Mouse (Mus musculus) stomach, embryonic 15.5 days (tissue): ENCODE results near the gene Fam208a. TPM values are rescaled to one million over a fixed set of nuclear protein-coding genes. Genes with fewer than 3 reads are reported as not detected.

Source experiments
- ATAC-seq: fragments of 200-750 bp; cut with Nextera tagmentation; 2 replicates; pipeline ENCODE4 v1.8.0; 2017; ENCODE audit warnings: low read depth, moderate number of reproducible peaks, moderate TSS enrichment; ENCODE audit not compliant: insufficient read depth, low FRiP score
- H3K27ac ChIP-seq: fragments of 300-500 bp; sonication (generic); 2 replicates; pipeline ENCODE4 v1.5.1; 2015; ENCODE audit warnings: mild to moderate bottlenecking, inconsistent platforms
- H3K27me3 ChIP-seq: fragments of 300-500 bp; sonication (generic); replicated peaks from 2 replicates; pipeline ENCODE4 v1.6.1; 2015; ENCODE audit warnings: inconsistent platforms
- H3K36me3 ChIP-seq: fragments of 300-500 bp; sonication (generic); 2 replicates; pipeline ENCODE4 v1.6.1; 2015; ENCODE audit warnings: inconsistent platforms
- H3K4me1 ChIP-seq: fragments of 300-500 bp; sonication (generic); 2 replicates; pipeline ENCODE4 v1.6.1; 2015; ENCODE audit warnings: inconsistent platforms
- H3K4me2 ChIP-seq: fragments of 300-500 bp; sonication (generic); 2 replicates; pipeline ENCODE4 v1.6.1; 2015; ENCODE audit warnings: mild to moderate bottlenecking, inconsistent platforms
- H3K4me3 ChIP-seq: fragments of 300-500 bp; sonication (generic); replicated peaks from 2 replicates; pipeline ENCODE4 v1.5.1; 2015; ENCODE audit warnings: inconsistent platforms
- H3K9ac ChIP-seq: fragments of 300-500 bp; sonication (generic); 2 replicates; pipeline ENCODE4 v1.6.1; 2015; ENCODE audit warnings: inconsistent platforms
- H3K9me3 ChIP-seq: fragments of 300-500 bp; sonication (generic); 2 replicates; pipeline ENCODE4 v1.6.1; 2016; ENCODE audit warnings: inconsistent platforms
- WGBS: fragments of 180-500 bp; shearing (Covaris S2); methylation state at CpG from one replicate; pipeline ENCODE4 v1.1.7; 2015; 5-methylcytosine and 5-hydroxymethylcytosine counted together
- polyA plus RNA-seq: library from polyadenylated mRNA; unstranded; fragments of >200 nt; fragmentation: Nextera tagmentation; extraction: Ambion mirVana; gene quantifications from 2 replicates; pipeline ENCODE4 v1.2.1, GENCODE M21; 2015

Fam208a gene
- polyA plus RNA-seq, 1 experiment from 2014 or later: 14.3 TPM

- Histone ChIP-seq H3K36me3 (0 out of 2 replicates have a peak, but pooled peaks cover 4% of the 10 kb centered on the region), H3K4me1 (peaks cover 2% of the 10 kb centered on the region; the same call in 1 of the 2 replicates), H3K9ac (no peak overlapping the region), H3K27ac (no peak overlapping the region), H3K4me2 (no peak overlapping the region), H3K27me3 (no peaks in the 10 kb centered on the region), H3K4me3 (no peak overlapping the region), H3K9me3 (no peaks in the 10 kb centered on the region)
- 79% methylated on average over 6 of the region's 6 CpGs for WGBS
- ATAC-seq: no peak
Observed at GRCm38 (mm10) chr14:27397526-27397925, 31.1 kb upstream of the Fam208a start.

GRCm38 (mm10) chr14:27400495-27400894 lies 28.1 kb upstream of the Fam208a start:
- Histone ChIP-seq H3K4me1 (peaks cover 2% of the 10 kb centered on the region; the same call in 1 of the 2 replicates), H3K27me3 (no peaks in the 10 kb centered on the region), H3K36me3 (no peaks in the 10 kb centered on the region), H3K9me3 (no peaks in the 10 kb centered on the region), H3K27ac (no peak overlapping the region), H3K9ac (no peak overlapping the region), H3K4me2 (no peak overlapping the region), H3K4me3 (no peak overlapping the region)
- peak; percentile 60; the same call in 1 of the 2 replicates for ATAC-seq
- WGBS: 59% methylated on average over 6 of the region's 6 CpGs

GRCm38 (mm10) chr14:27401717-27402278 lies 26.8 kb upstream of the Fam208a start:
- H3K27ac ChIP-seq: no peak overlapping the region
- 65% methylated on average over 12 of the region's 12 CpGs for WGBS
- H3K4me2 ChIP-seq: no peak overlapping the region
- H3K9ac ChIP-seq: no peak overlapping the region
- no peaks in the 10 kb centered on the region for H3K27me3 ChIP-seq
- no peaks in the 10 kb centered on the region for H3K36me3 ChIP-seq
- no peaks in the 10 kb centered on the region for H3K9me3 ChIP-seq
- H3K4me3 ChIP-seq: no peak overlapping the region
- ATAC-seq: no peak
- peaks cover 2% of the 10 kb centered on the region; the same call in 1 of the 2 replicates for H3K4me1 ChIP-seq

DNA sequence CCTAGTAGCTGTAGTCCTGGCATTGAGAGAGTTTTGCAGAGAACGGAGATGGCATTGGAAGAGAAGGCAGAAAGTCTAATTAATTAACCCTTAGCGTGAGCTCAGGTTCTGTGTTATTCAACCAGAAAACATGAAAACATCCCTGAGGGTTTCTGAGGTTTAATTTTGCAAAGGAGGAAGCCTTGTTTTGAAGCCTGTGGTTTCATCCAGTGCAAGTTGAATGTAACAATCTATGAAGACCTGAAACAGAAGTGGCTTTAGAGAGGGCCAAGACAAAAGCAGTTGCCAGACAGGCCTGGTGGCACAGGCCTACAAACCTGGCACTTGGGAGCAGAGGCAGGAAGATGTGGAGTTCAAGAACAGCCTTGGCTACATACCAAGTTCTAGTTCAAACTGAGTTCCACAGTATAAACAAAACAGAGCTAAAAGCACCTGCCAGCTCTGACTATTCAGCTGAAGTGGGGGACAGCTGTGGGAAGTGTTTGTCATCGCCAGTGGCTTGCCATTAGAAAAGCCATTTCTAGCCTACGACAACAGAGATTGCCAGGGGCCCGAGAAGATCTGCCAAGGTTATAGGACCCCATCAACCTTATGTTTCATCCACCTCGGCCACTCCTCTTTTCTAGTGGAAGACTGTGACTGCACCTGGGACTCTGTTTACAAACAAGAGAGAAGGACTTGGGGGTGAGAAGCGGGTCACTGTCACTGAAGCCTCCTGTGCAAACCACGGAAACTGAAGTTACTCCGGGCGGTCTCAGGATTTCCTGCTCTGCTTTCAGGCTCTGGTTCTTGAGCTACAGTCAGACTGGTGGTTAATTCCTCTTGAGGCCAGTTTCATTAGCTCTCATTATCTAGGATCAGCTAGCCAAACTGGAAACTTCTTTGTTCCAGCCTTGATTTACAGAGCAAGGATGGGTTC lies 26.0 kb upstream of the Fam208a start:
- no peak overlapping the region for H3K4me3 ChIP-seq
- no peaks in the 10 kb centered on the region for H3K27me3 ChIP-seq
- ATAC-seq: no peak
- peaks cover 2% of the 10 kb centered on the region; the same call in 1 of the 2 replicates for H3K4me1 ChIP-seq
- H3K36me3 ChIP-seq: no peaks in the 10 kb centered on the region
- 66% methylated on average over 10 of the region's 10 CpGs for WGBS
- H3K27ac ChIP-seq: 0 out of 2 replicates have a peak overlapping the region, but pooled peaks have one; percentile 11
- H3K4me2 ChIP-seq: no peak overlapping the region
- H3K9ac ChIP-seq: no peak overlapping the region; the same call in 1 of the 2 replicates
- no peaks in the 10 kb centered on the region for H3K9me3 ChIP-seq

- WGBS: 83% methylated on average over 4 of the region's 4 CpGs
Observed at GRCm38 (mm10) chr14:27405452-27405851, 23.2 kb upstream of the Fam208a start.

GRCm38 (mm10) chr14:27405947-27406346 lies 22.7 kb upstream of the Fam208a start:
- Histone ChIP-seq H3K27ac (no peak overlapping the region), H3K4me3 (no peak overlapping the region), H3K4me1 (no peaks in the 10 kb centered on the region), H3K9me3 (no peaks in the 10 kb centered on the region), H3K9ac (no peak overlapping the region), H3K4me2 (no peak overlapping the region), H3K36me3 (no peaks in the 10 kb centered on the region), H3K27me3 (no peaks in the 10 kb centered on the region)
- no peak for ATAC-seq
- WGBS: 94% methylated on average over 2 of the region's 2 CpGs

More at GRCm38 (mm10) chr14:27405452-27405851, 23.2 kb upstream of the Fam208a start:
- H3K4me2 ChIP-seq: no peak overlapping the region
- ATAC-seq: no peak
- no peaks in the 10 kb centered on the region for H3K36me3 ChIP-seq
- no peak overlapping the region for H3K4me3 ChIP-seq
- H3K4me1 ChIP-seq: no peaks in the 10 kb centered on the region
- H3K9ac ChIP-seq: no peak overlapping the region
- no peaks in the 10 kb centered on the region for H3K9me3 ChIP-seq
- H3K27me3 ChIP-seq: no peaks in the 10 kb centered on the region
- H3K27ac ChIP-seq: no peak overlapping the region

DNA sequence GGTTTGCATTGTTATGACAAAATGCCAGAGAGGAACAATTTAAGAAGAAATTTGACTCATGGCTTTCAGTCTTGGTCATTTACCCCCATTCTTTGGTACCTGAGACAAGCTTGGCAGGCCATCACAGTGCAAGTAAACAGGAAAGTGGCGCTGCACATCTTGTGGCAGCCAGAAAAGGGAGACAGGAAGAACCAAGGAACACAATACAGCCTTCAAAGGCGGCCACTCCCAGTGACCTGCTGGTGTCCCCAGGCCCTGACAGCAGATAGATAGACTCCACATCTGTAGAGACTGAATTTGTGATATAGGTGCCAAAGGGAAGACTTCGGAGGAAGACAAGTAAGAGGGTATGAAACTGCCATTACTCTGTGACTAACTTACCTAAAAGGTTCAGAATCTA lies 20.4 kb upstream of the Fam208a start:
- Histone ChIP-seq H3K36me3 (no peaks in the 10 kb centered on the region), H3K27me3 (no peaks in the 10 kb centered on the region), H3K9ac (no peak overlapping the region), H3K9me3 (no peaks in the 10 kb centered on the region), H3K4me1 (no peaks in the 10 kb centered on the region), H3K4me3 (no peak overlapping the region), H3K4me2 (no peak overlapping the region), H3K27ac (no peak overlapping the region)
- no peak for ATAC-seq
- WGBS: 84% methylated on average over 3 of the region's 3 CpGs

GRCm38 (mm10) chr14:27409662-27410061 lies 19.0 kb upstream of the Fam208a start:
- H3K4me3 ChIP-seq: no peak overlapping the region
- H3K36me3 ChIP-seq: no peaks in the 10 kb centered on the region
- H3K4me2 ChIP-seq: no peak overlapping the region
- H3K4me1 ChIP-seq: no peaks in the 10 kb centered on the region
- no peak overlapping the region for H3K27ac ChIP-seq
- WGBS: 52% methylated on average over 3 of the region's 3 CpGs
- H3K27me3 ChIP-seq: no peaks in the 10 kb centered on the region
- H3K9me3 ChIP-seq: no peaks in the 10 kb centered on the region
- no peak for ATAC-seq
- H3K9ac ChIP-seq: no peak overlapping the region

DNA sequence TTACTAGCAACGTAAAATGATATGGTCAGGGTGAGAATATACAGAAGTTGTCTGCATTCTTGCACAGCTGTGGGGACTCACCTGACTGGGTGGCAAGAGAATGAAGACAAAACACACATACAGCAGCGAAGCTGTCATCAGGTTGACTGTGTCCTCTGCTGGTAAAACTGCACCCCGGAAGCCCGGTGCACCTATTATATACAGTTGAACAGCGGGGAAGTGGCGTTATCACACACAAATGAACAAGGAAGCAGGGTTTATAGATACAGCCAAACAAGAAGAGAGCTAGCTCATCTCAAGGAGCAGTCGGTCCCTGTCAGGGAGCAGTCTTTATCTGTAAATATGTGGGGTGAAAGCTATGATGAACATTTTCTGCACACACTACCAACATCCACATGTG lies 17.1 kb upstream of the Fam208a start:
- no peaks in the 10 kb centered on the region for H3K36me3 ChIP-seq
- ATAC-seq: no peak
- 82% methylated on average over 7 of the region's 7 CpGs for WGBS
- no peaks in the 10 kb centered on the region for H3K9me3 ChIP-seq
- H3K4me3 ChIP-seq: no peak overlapping the region
- no peaks in the 10 kb centered on the region for H3K27me3 ChIP-seq
- H3K4me2 ChIP-seq: no peak overlapping the region
- H3K27ac ChIP-seq: no peak overlapping the region
- H3K4me1 ChIP-seq: no peaks in the 10 kb centered on the region
- no peak overlapping the region for H3K9ac ChIP-seq

DNA sequence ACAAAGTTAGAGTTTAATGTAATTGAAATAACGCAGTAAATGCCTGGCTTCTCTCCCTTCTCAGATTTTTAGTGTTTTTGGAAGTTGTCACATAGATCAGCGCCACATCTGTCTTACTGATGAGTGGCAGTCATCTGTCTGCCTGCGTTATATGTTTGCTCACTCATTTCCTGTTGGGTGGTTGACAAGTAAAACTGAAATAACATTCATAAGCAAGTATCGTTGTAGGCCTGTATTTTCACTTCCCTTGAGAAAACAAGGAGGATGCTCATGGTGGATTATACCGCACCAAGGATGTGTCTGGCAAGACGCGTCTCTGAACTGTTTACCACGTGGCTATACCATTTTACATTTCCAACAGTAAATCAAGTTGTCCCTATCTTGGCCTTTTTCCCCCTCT lies 15.9 kb upstream of the Fam208a start:
- Histone ChIP-seq H3K27me3 (no peaks in the 10 kb centered on the region), H3K9me3 (no peaks in the 10 kb centered on the region), H3K27ac (no peak overlapping the region), H3K4me1 (no peaks in the 10 kb centered on the region), H3K4me2 (no peak overlapping the region), H3K4me3 (no peak overlapping the region), H3K9ac (no peak overlapping the region), H3K36me3 (no peaks in the 10 kb centered on the region)
- ATAC-seq: no peak
- 76% methylated on average over 8 of the region's 8 CpGs for WGBS

- no peak overlapping the region for H3K27ac ChIP-seq
- 35% methylated on average over 4 of the region's 4 CpGs for WGBS
- no peaks in the 10 kb centered on the region for H3K36me3 ChIP-seq
- no peaks in the 10 kb centered on the region for H3K27me3 ChIP-seq
- no peaks in the 10 kb centered on the region for H3K4me1 ChIP-seq
- H3K4me3 ChIP-seq: no peak overlapping the region
- H3K9ac ChIP-seq: no peak overlapping the region
- H3K4me2 ChIP-seq: no peak overlapping the region
- ATAC-seq: no peak; the same call in 1 of the 2 replicates
- no peaks in the 10 kb centered on the region for H3K9me3 ChIP-seq
Observed at GRCm38 (mm10) chr14:27413961-27414360, 14.7 kb upstream of the Fam208a start.

- H3K27me3 ChIP-seq: no peaks in the 10 kb centered on the region
- H3K27ac ChIP-seq: no peak overlapping the region
- 75% methylated on average over 3 of the region's 3 CpGs for WGBS
Observed at GRCm38 (mm10) chr14:27420816-27421215, 7.8 kb upstream of the Fam208a start.

More at GRCm38 (mm10) chr14:27420816-27421215, 7.8 kb upstream of the Fam208a start:
- H3K9ac ChIP-seq: no peak overlapping the region
- H3K9me3 ChIP-seq: no peaks in the 10 kb centered on the region
- H3K4me3 ChIP-seq: no peak overlapping the region
- ATAC-seq: no peak
- H3K4me2 ChIP-seq: no peak overlapping the region
- H3K36me3 ChIP-seq: no peaks in the 10 kb centered on the region
- no peaks in the 10 kb centered on the region for H3K4me1 ChIP-seq
